Mouse (Mus musculus) hindbrain, embryonic 15.5 days (tissue): ENCODE measurements around the gene Olfr1130. TPM values are rescaled to one million over a fixed set of nuclear protein-coding genes. Genes with fewer than 3 reads are reported as not detected.
"Not testable (repeated sequence)": the region's sequence is repeated elsewhere in the genome, so short reads cannot be mapped to it uniquely, and the experiment has no call there.

Experiments
- ATAC-seq: fragments of 200-750 bp; cut with Nextera tagmentation; 2 replicates; pipeline ENCODE4 v1.8.0; 2017; ENCODE audit warnings: low read depth, moderate number of reproducible peaks, moderate TSS enrichment; ENCODE audit not compliant: low FRiP score
- H3K27ac ChIP-seq: fragments of 300-500 bp; sonication (generic); replicated peaks from 2 replicates; pipeline ENCODE4 v1.5.1; 2015; ENCODE audit warnings: mild to moderate bottlenecking, inconsistent platforms
- H3K27me3 ChIP-seq: fragments of 300-500 bp; sonication (generic); 2 replicates; pipeline ENCODE4 v1.6.1; 2015; ENCODE audit warnings: control low read depth, inconsistent platforms
- H3K36me3 ChIP-seq: fragments of 300-500 bp; sonication (generic); 2 replicates; pipeline ENCODE4 v1.6.1; 2015; ENCODE audit warnings: control low read depth, inconsistent platforms
- H3K4me1 ChIP-seq: fragments of 300-500 bp; sonication (generic); replicated peaks from 2 replicates; pipeline ENCODE4 v1.6.1; 2015; ENCODE audit warnings: control low read depth, inconsistent platforms
- H3K4me2 ChIP-seq: fragments of 300-500 bp; sonication (generic); 2 replicates; pipeline ENCODE4 v1.6.1; 2015; ENCODE audit warnings: moderate library complexity, mild to moderate bottlenecking, inconsistent platforms
- H3K4me3 ChIP-seq: fragments of 300-500 bp; sonication (generic); 2 replicates; pipeline ENCODE4 v1.5.1; 2015; ENCODE audit warnings: mild to moderate bottlenecking, inconsistent platforms
- H3K9ac ChIP-seq: fragments of 300-500 bp; sonication (generic); 2 replicates; pipeline ENCODE4 v1.6.1; 2015; ENCODE audit warnings: inconsistent platforms
- H3K9me3 ChIP-seq: fragments of 300-500 bp; sonication (generic); 2 replicates; pipeline ENCODE4 v1.6.1; 2016; ENCODE audit warnings: control low read depth, inconsistent platforms
- whole genome bisulfite sequencing: fragments of 180-500 bp; shearing (Covaris S2); methylation state at CpG from one replicate; pipeline ENCODE4 v1.1.7; 2015; 5-methylcytosine and 5-hydroxymethylcytosine counted together
- polyA plus RNA-seq: library from polyadenylated mRNA; unstranded; fragments of >200 nt; fragmentation: Nextera tagmentation; extraction: Ambion mirVana; gene quantifications from 2 replicates; pipeline ENCODE4 v1.2.1, GENCODE M21; 2015

Gene Olfr1130
- not detected in 2 replicates for polyA plus RNA-seq

GRCm38 (mm10) chr2:87605912-87606311 lies at the start of gene Olfr1130:
Gene Olfr1130 (plus strand): TSS chr2:87606212.
- not testable (repeated sequence) for H3K9ac ChIP-seq, H3K36me3 ChIP-seq, H3K27me3 ChIP-seq, H3K27ac ChIP-seq, ATAC-seq, H3K4me2 ChIP-seq, H3K4me3 ChIP-seq, H3K9me3 ChIP-seq, H3K4me1 ChIP-seq

GRCm38 (mm10) chr2:87573602-87574001 lies 32.4 kb upstream of the Olfr1130 start, which contains the start of gene Olfr1129:
Gene Olfr1129 (plus strand): TSS chr2:87573902.
- ATAC-seq, H3K4me2 ChIP-seq, H3K9ac ChIP-seq, H3K27ac ChIP-seq, H3K9me3 ChIP-seq, H3K4me3 ChIP-seq, H3K36me3 ChIP-seq, H3K4me1 ChIP-seq, H3K27me3 ChIP-seq: not testable (repeated sequence)
- 73% methylated on average over 1 of the region's 1 CpGs for WGBS

GRCm38 (mm10) chr2:87626804-87627203 lies 20.8 kb downstream of the Olfr1130 start, which contains the start of gene Olfr1131:
Gene Olfr1131 (plus strand): TSS chr2:87627104.
- Histone ChIP-seq H3K36me3 (no peaks in the 10 kb centered on the region), H3K4me2 (no peak within 1 kb of the TSS), H3K9ac (no peak within 1 kb of the TSS), H3K4me3 (no peak within 1 kb of the TSS), H3K4me1 (no peaks in the 10 kb centered on the region), H3K27me3 (no peaks in the 10 kb centered on the region), H3K27ac (no peak within 1 kb of the TSS), H3K9me3 (no peaks in the 10 kb centered on the region)
- no peak for ATAC-seq
- 67% methylated on average over 3 of the region's 3 CpGs for WGBS

GRCm38 (mm10) chr2:87637435-87637834 lies 31.4 kb downstream of the Olfr1130 start, which contains the start of gene Olfr1132:
Gene Olfr1132 (minus strand): TSS chr2:87637535.
- Histone ChIP-seq H3K27ac (no peak within 1 kb of the TSS), H3K9ac (no peak within 1 kb of the TSS), H3K36me3 (no peaks in the 10 kb centered on the region), H3K4me2 (no peak within 1 kb of the TSS), H3K27me3 (no peaks in the 10 kb centered on the region), H3K4me3 (no peak within 1 kb of the TSS), H3K9me3 (no peaks in the 10 kb centered on the region), H3K4me1 (no peaks in the 10 kb centered on the region)
- no peak for ATAC-seq

- ATAC-seq = no peak
These were observed 36.4 kb downstream of the Olfr1130 start for GRCm38 (mm10) chr2:87642441-87642840.

GRCm38 (mm10) chr2:87647274-87647673 lies 41.3 kb downstream of the Olfr1130 start, which contains the start of gene Olfr1133:
Gene Olfr1133 (minus strand): TSS chr2:87647374.
- Histone ChIP-seq H3K36me3 (no peaks in the 10 kb centered on the region), H3K4me3 (no peak within 1 kb of the TSS), H3K4me2 (no peak within 1 kb of the TSS), H3K27ac (no peak within 1 kb of the TSS), H3K4me1 (no peaks in the 10 kb centered on the region), H3K9me3 (no peaks in the 10 kb centered on the region), H3K27me3 (no peaks in the 10 kb centered on the region), H3K9ac (no peak within 1 kb of the TSS)
- ATAC-seq = no peak

More at GRCm38 (mm10) chr2:87642441-87642840, 36.4 kb downstream of the Olfr1130 start:
- Histone ChIP-seq H3K27me3 (no peaks in the 10 kb centered on the region), H3K4me3 (no peak overlapping the region), H3K9me3 (no peaks in the 10 kb centered on the region), H3K9ac (no peak overlapping the region), H3K4me2 (no peak overlapping the region), H3K36me3 (no peaks in the 10 kb centered on the region), H3K4me1 (no peaks in the 10 kb centered on the region), H3K27ac (no peak overlapping the region)

- no peak within 1 kb of the TSS for H3K27ac ChIP-seq
- no peak within 1 kb of the TSS for H3K4me3 ChIP-seq
- H3K36me3 ChIP-seq = no peaks in the 10 kb centered on the region
- no peak within 1 kb of the TSS for H3K4me2 ChIP-seq
- H3K9ac ChIP-seq = no peak within 1 kb of the TSS
- 81% methylated on average over 2 of the region's 2 CpGs for WGBS
- H3K4me1 ChIP-seq = no peaks in the 10 kb centered on the region
- no peaks in the 10 kb centered on the region for H3K9me3 ChIP-seq
- ATAC-seq = no peak
- no peaks in the 10 kb centered on the region for H3K27me3 ChIP-seq
These were observed 52.3 kb downstream of the Olfr1130 start, which contains the start of gene Olfr1134 for GRCm38 (mm10) chr2:87658360-87658759. Gene Olfr1134 (minus strand): TSS chr2:87658460.

Other genes starting within 250 kb of the Olfr1130 start
- not detected in 2 replicates for gene Olfr1121, start 236.3 kb upstream of the Olfr1130 start, polyA plus RNA-seq
- gene Olfr1122, start 220.4 kb upstream of the Olfr1130 start, polyA plus RNA-seq = not detected in 2 replicates
- not detected in 2 replicates for gene Olfr1123, start 189.6 kb upstream of the Olfr1130 start, polyA plus RNA-seq
- 0.07 and 0.10 TPM in 2 replicates for gene Olfr1124, start 175.9 kb upstream of the Olfr1130 start, polyA plus RNA-seq
- gene Olfr1126, start 152.2 kb upstream of the Olfr1130 start, polyA plus RNA-seq = not detected in 2 replicates
- not detected in 2 replicates for gene Pramel7, start 109.1 kb upstream of the Olfr1130 start, polyA plus RNA-seq
- gene Pramel6, start 99.6 kb upstream of the Olfr1130 start, polyA plus RNA-seq = not detected in 2 replicates
- not detected in 2 replicates for gene Olfr153, start 74.4 kb upstream of the Olfr1130 start, polyA plus RNA-seq
- gene Olfr1128, start 60.7 kb upstream of the Olfr1130 start, polyA plus RNA-seq = not detected in 2 replicates
- not detected in 2 replicates for gene Olfr1129, start 32.3 kb upstream of the Olfr1130 start, polyA plus RNA-seq
- gene Olfr1131, start 20.9 kb downstream of the Olfr1130 start, polyA plus RNA-seq = not detected in 2 replicates
- gene Olfr1132, start 31.3 kb downstream of the Olfr1130 start, polyA plus RNA-seq = not detected in 2 replicates
- gene Olfr1133, start 41.2 kb downstream of the Olfr1130 start, polyA plus RNA-seq = not detected in 2 replicates
- not detected in 2 replicates for gene Olfr1134, start 52.2 kb downstream of the Olfr1130 start, polyA plus RNA-seq
- not detected in 2 replicates for gene Olfr1135, start 67.5 kb downstream of the Olfr1130 start, polyA plus RNA-seq
- not detected in 2 replicates for gene Olfr1136, start 87.7 kb downstream of the Olfr1130 start, polyA plus RNA-seq
- not detected in 2 replicates for gene Olfr1137, start 107.0 kb downstream of the Olfr1130 start, polyA plus RNA-seq
- not detected in 2 replicates for gene Olfr1138, start 133.8 kb downstream of the Olfr1130 start, polyA plus RNA-seq
- not detected in 2 replicates for gene Olfr1140, start 137.5 kb downstream of the Olfr1130 start, polyA plus RNA-seq
- gene Olfr1141, start 147.8 kb downstream of the Olfr1130 start, polyA plus RNA-seq = not detected in 2 replicates
- gene Olfr152, start 173.3 kb downstream of the Olfr1130 start, polyA plus RNA-seq = not detected in 2 replicates
- not detected in 2 replicates for gene Olfr1143, start 194.4 kb downstream of the Olfr1130 start, polyA plus RNA-seq
- not detected in 2 replicates for gene Olfr1145, start 203.6 kb downstream of the Olfr1130 start, polyA plus RNA-seq
- not detected in 2 replicates for gene Olfr1148, start 224.3 kb downstream of the Olfr1130 start, polyA plus RNA-seq
- gene Olfr1150-ps1, start 237.8 kb downstream of the Olfr1130 start, polyA plus RNA-seq = not detected in 2 replicates
- not detected in 2 replicates for gene Olfr1151, start 249.7 kb downstream of the Olfr1130 start, polyA plus RNA-seq